8 mouse cellular contexts compared by ENCODE assay signal in the genomic region with DNA sequence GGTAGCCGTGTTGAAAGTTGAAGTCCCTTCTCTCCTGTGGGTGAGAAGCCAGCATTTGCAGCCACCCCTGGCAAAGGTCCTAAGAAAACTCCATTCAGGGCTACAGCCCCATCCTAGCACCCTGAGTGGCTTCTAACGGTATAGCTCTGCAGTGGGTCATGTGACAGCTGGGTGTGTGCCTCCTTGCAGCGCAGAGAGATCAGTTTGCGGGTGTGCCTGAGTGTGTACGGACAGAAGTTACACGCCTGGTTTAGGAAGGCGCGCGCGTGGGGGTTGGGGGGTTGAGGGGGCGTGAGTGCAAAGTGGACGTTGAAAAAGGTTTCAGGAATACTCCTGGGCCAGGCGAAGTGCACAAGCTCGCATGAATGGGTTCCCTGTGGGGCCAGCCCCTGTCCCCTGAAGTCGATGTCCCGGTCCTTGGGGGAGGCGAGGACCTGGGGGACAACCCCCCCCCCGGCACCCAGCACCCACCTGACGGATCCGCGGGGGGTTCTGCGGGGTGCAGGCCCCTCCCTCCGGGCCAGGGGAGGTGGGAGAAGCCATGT. TPM values are rescaled to one million over a fixed set of nuclear protein-coding genes. Genes with fewer than 3 reads are reported as not detected.
DNase-seq lines count a peak whose midpoint lies in the region; ATAC-seq and TF ChIP-seq lines count a peak whose summit lies in the region.

No protein-coding gene starts in this region.

- WGBS in forebrain, embryonic 11.5 days, result under 1% methylated on average over 23 of the region's 23 CpGs
- 3% methylated on average over 19 of the region's 23 CpGs for WGBS in hindbrain, embryonic 11.5 days
- WGBS in liver, adult 2 months, result 5% methylated on average over 23 of the region's 23 CpGs

- no peak overlapping the region for H3K27ac ChIP-seq in brown adipose tissue, adult 24 weeks (replicated peaks; ENCODE audit: low read depth, low read length)
- H3K27ac ChIP-seq in forebrain, embryonic 11.5 days (ENCODE audit: low read depth, low read length), result no peak overlapping the region
- H3K27ac ChIP-seq in hindbrain, embryonic 11.5 days (ENCODE audit: low read depth, low read length), result no peak overlapping the region
- H3K27ac ChIP-seq in liver, adult 2 months (replicated peaks; ENCODE audit: insufficient read depth, low read depth, low read length), result no peak overlapping the region

- peak overlapping the region; percentile 82 for H3K9ac ChIP-seq in forebrain, embryonic 11.5 days (ENCODE audit: low read length)
- peak overlapping the region; percentile 88 for H3K9ac ChIP-seq in hindbrain, embryonic 11.5 days (ENCODE audit: low read depth, low read length)
- H3K9ac ChIP-seq in liver, adult 2 months (ENCODE audit: low read depth, low read length), result peak overlapping the region; percentile 66; the same call in 1 of the 2 replicates

- H3K9me3 ChIP-seq in forebrain, embryonic 11.5 days (ENCODE audit: control insufficient read depth, low read length), result no peaks in the 10 kb centered on the region
- no peaks in the 10 kb centered on the region for H3K9me3 ChIP-seq in hindbrain, embryonic 11.5 days (ENCODE audit: control insufficient read depth, low read length)

- peak; percentile 19 for DNase-seq in gastrocnemius, adult 18-20 months (ENCODE audit: low spot score)
- no peak for DNase-seq in gastrocnemius, postnatal 10 days
- peak; percentile 75 for DNase-seq in forebrain, embryonic 11.5 days (ENCODE audit: low spot score)
- peak; percentile 54 for DNase-seq in hindbrain, embryonic 11.5 days (ENCODE audit: low spot score)
- no peak for DNase-seq in liver, adult 2 months (ENCODE audit: extremely low read depth, low read depth, low spot score)
- peak; percentile 57 for DNase-seq in retina, embryonic 14.5 days (ENCODE audit: low spot score)
- no peak for DNase-seq in spleen, adult 12 weeks (ENCODE audit: low spot score)

- H3K79me2 ChIP-seq in liver, adult 2 months (ENCODE audit: control insufficient read depth, insufficient read depth, low read length), result no peaks in the 10 kb centered on the region

- peak; percentile 82 for ATAC-seq in forebrain, embryonic 11.5 days (replicated peaks; ENCODE audit: low FRiP score)
- ATAC-seq in hindbrain, embryonic 11.5 days (ENCODE audit: low FRiP score), result peak; percentile 81

- peak overlapping the region; percentile 100 for H3K4me2 ChIP-seq in forebrain, embryonic 11.5 days (ENCODE audit: low read depth, low read length, severe bottlenecking)
- H3K4me2 ChIP-seq in hindbrain, embryonic 11.5 days (replicated peaks; ENCODE audit: low read depth, low read length), result peak overlapping the region; percentile 100

- no peak for TF ChIP-seq CTCF in liver, adult 2 months (IDR thresholded peaks at IDR 0.05; ENCODE audit: low read depth, low read length)

- no peak for TF ChIP-seq POLR2A in liver, adult 2 months (IDR thresholded peaks at IDR 0.05; ENCODE audit: extremely low read depth, insufficient read depth, low read length)

- H3K36me3 ChIP-seq in forebrain, embryonic 11.5 days (ENCODE audit: control insufficient read depth, insufficient read depth, low read length), result no peaks in the 10 kb centered on the region
- no peaks in the 10 kb centered on the region for H3K36me3 ChIP-seq in hindbrain, embryonic 11.5 days (ENCODE audit: control insufficient read depth, insufficient read depth, low read length)
- no peaks in the 10 kb centered on the region for H3K36me3 ChIP-seq in liver, adult 2 months (ENCODE audit: control insufficient read depth, insufficient read depth, low read length)

- H3K4me3 ChIP-seq in brown adipose tissue, adult 24 weeks (ENCODE audit: insufficient read depth, low read depth, low read length), result peak overlapping the region; percentile 81
- H3K4me3 ChIP-seq in forebrain, embryonic 11.5 days (ENCODE audit: low read depth, low read length), result peak overlapping the region; percentile 58
- peak overlapping the region; percentile 65 for H3K4me3 ChIP-seq in hindbrain, embryonic 11.5 days (ENCODE audit: low read depth, low read length)
- peak overlapping the region; percentile 63; the same call in 1 of the 2 replicates for H3K4me3 ChIP-seq in liver, adult 2 months (ENCODE audit: insufficient read depth, low read depth, low read length)

- no peaks in the 10 kb centered on the region for H3K4me1 ChIP-seq in brown adipose tissue, adult 24 weeks (ENCODE audit: control insufficient read depth, insufficient read depth, insufficient read length, low read length)
- H3K4me1 ChIP-seq in forebrain, embryonic 11.5 days (replicated peaks; ENCODE audit: control insufficient read depth, insufficient read depth, low read length), result peaks cover 5% of the 10 kb centered on the region; the same call in 1 of the 2 replicates
- no peaks in the 10 kb centered on the region; the same call in 1 of the 2 replicates for H3K4me1 ChIP-seq in hindbrain, embryonic 11.5 days (replicated peaks; ENCODE audit: control insufficient read depth, insufficient read depth, low read length)
- H3K4me1 ChIP-seq in liver, adult 2 months (ENCODE audit: control insufficient read depth, insufficient read depth, low read length), result no peaks in the 10 kb centered on the region

- peaks cover 11% of the 10 kb centered on the region; the same call in 1 of the 2 replicates for H3K27me3 ChIP-seq in forebrain, embryonic 11.5 days (ENCODE audit: control insufficient read depth, insufficient read depth, low read length)
- peaks cover 10% of the 10 kb centered on the region; the same call in 1 of the 2 replicates for H3K27me3 ChIP-seq in hindbrain, embryonic 11.5 days (ENCODE audit: control insufficient read depth, insufficient read depth, low read length)
- H3K27me3 ChIP-seq in liver, adult 2 months (ENCODE audit: control insufficient read depth, insufficient read depth, low read length), result peaks cover 12% of the 10 kb centered on the region

RNA-seq across cellular contexts. Expression of a gene that starts 0.9 kb away (rescaled TPM):
- total RNA-seq in gastrocnemius, adult 18-20 months (2021), result 100 to 1,000 TPM in 1 of 2 experiments, 10 to 100 TPM in 1; 91.2 to 119 TPM
- 100 to 1,000 TPM; 136 to 145 TPM for total RNA-seq in gastrocnemius, postnatal 10 days (2021)
- 21.6 and 32.5 TPM in 2 replicates for polyA plus RNA-seq in brown adipose tissue, adult 24 weeks (2012; ENCODE audit: insufficient read depth, insufficient read length, missing spikeins)
- 76.3 and 78.8 TPM in 2 replicates for polyA plus RNA-seq in forebrain, embryonic 11.5 days (2014; fragmentation: Nextera tagmentation; extraction: Ambion mirVana)
- polyA plus RNA-seq in hindbrain, embryonic 11.5 days (2014; fragmentation: Nextera tagmentation; extraction: Ambion mirVana), result 83.6 and 118 TPM in 2 replicates
- 5.6 and 9.1 TPM in 2 replicates for total RNA-seq in liver, adult 2 months (2014; rRNA removed)
- polyA plus RNA-seq in liver, adult 2 months (2012; rRNA removed), result 1.2 TPM in 2 replicates

RNA-seq across cellular contexts. Expression of a gene that starts 54.9 kb away (rescaled TPM):
- 10 to 100 TPM in 1 of 2 experiments, 1 to 10 TPM in 1; 8.2 to 12.7 TPM for total RNA-seq in gastrocnemius, adult 18-20 months (2021)
- total RNA-seq in gastrocnemius, postnatal 10 days (2021), result 10 to 100 TPM; 15.3 to 19.5 TPM
- 14.6 and 17.3 TPM in 2 replicates for polyA plus RNA-seq in brown adipose tissue, adult 24 weeks (2012; ENCODE audit: insufficient read depth, insufficient read length, missing spikeins)
- 74.3 and 87.0 TPM in 2 replicates for polyA plus RNA-seq in forebrain, embryonic 11.5 days (2014; fragmentation: Nextera tagmentation; extraction: Ambion mirVana)
- polyA plus RNA-seq in hindbrain, embryonic 11.5 days (2014; fragmentation: Nextera tagmentation; extraction: Ambion mirVana), result 66.1 and 75.9 TPM in 2 replicates
- 4.9 and 6.1 TPM in 2 replicates for total RNA-seq in liver, adult 2 months (2014; rRNA removed)
- polyA plus RNA-seq in liver, adult 2 months (2012; rRNA removed), result 0.70 and 0.75 TPM in 2 replicates

RNA-seq across cellular contexts. Expression of a gene that starts 55.0 kb away (rescaled TPM):
- under 1 TPM; 0.82 to 0.88 TPM for total RNA-seq in gastrocnemius, adult 18-20 months (2021)
- total RNA-seq in gastrocnemius, postnatal 10 days (2021), result 1 to 10 TPM; 2.4 to 3.5 TPM
- 0.17 and 0.48 TPM in 2 replicates for polyA plus RNA-seq in brown adipose tissue, adult 24 weeks (2012; ENCODE audit: insufficient read depth, insufficient read length, missing spikeins)
- polyA plus RNA-seq in forebrain, embryonic 11.5 days (2014; fragmentation: Nextera tagmentation; extraction: Ambion mirVana), result 17.8 and 21.2 TPM in 2 replicates
- 9.5 and 12.6 TPM in 2 replicates for polyA plus RNA-seq in hindbrain, embryonic 11.5 days (2014; fragmentation: Nextera tagmentation; extraction: Ambion mirVana)
- 0.74 and 0.87 TPM in 2 replicates for total RNA-seq in liver, adult 2 months (2014; rRNA removed)
- polyA plus RNA-seq in liver, adult 2 months (2012; rRNA removed), result 0.06 and 0.15 TPM in 2 replicates

Comparison
In these comparisons a context has a peak if more than half of its experiments do, and no peak if none do; other contexts are left out.
1. DNase-seq: peak in gastrocnemius, adult 18-20 months (single experiment), forebrain, embryonic 11.5 days (single experiment), hindbrain, embryonic 11.5 days (single experiment) and retina, embryonic 14.5 days (single experiment); none in gastrocnemius, postnatal 10 days (single experiment), liver, adult 2 months (single experiment) and spleen, adult 12 weeks (single experiment).
2. RNA of a gene that starts 0.9 kb away (polyA plus RNA-seq): 83.6 to 118 TPM in hindbrain, embryonic 11.5 days, 76.3 to 78.8 TPM in forebrain, embryonic 11.5 days and 21.6 to 32.5 TPM in brown adipose tissue, adult 24 weeks; 1.2 TPM in liver, adult 2 months; every median in the first group is over 10 times any median in the second.
3. Peak in every context shown above with its lines, with median percentiles within 50 percentile points of each other: H3K4me3 ChIP-seq and H3K9ac ChIP-seq.